Mouse (Mus musculus): ENCODE measurements around the gene Ppp1r3f. TPM values are rescaled to one million over a fixed set of nuclear protein-coding genes. Genes with fewer than 3 reads are reported as not detected.

The Ppp1r3f gene
- polyA plus RNA-seq, 1 experiment from 2014 or later = 2.2 TPM

DNA sequence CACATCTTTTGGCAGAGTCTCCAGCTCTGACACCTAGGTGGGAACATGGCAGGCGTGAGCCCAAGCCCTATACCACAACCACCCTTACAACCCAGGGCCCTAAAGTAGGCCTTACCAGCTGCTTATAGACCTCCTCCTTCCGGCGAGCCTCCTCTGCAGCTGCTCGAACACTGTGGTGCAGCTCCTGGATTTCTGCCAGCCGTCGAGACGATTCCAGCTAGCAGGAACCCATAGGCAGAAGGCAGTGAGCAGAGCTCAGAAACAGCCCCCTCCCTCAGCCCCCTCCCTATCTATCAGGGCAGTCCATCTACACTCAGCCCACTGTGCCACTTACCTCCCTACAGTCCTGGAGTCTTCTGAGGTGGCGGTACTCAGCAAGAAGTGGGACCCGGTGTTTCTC, 21.3 kb upstream of the Ppp1r3f start:
- H3K36me3 ChIP-seq (ENCODE audit: control insufficient read depth, insufficient read depth, low read length) = peaks cover 26% of the 10 kb centered on the region
- no peaks in the 10 kb centered on the region for H3K4me1 ChIP-seq (replicated peaks; ENCODE audit: control insufficient read depth, insufficient read depth, low read length)
- no peaks in the 10 kb centered on the region for H3K9me3 ChIP-seq (ENCODE audit: control insufficient read depth, low read length)
- DNase-seq (ENCODE audit: low spot score) (no peak), ATAC-seq (replicated peaks; ENCODE audit: low FRiP score, low TSS enrichment, low read depth) (no peak)
- H3K27me3 ChIP-seq (replicated peaks; ENCODE audit: control insufficient read depth, insufficient read depth, low read length) = no peaks in the 10 kb centered on the region
- H3K27ac ChIP-seq (ENCODE audit: low read depth) = no peak overlapping the region
- H3K4me2 ChIP-seq (ENCODE audit: low read length) = no peak overlapping the region
- no peak overlapping the region for H3K4me3 ChIP-seq (ENCODE audit: low read depth, low read length)
- 86% methylated on average over 9 of the region's 9 CpGs for WGBS
- H3K9ac ChIP-seq (ENCODE audit: low read length) = no peak overlapping the region

DNA sequence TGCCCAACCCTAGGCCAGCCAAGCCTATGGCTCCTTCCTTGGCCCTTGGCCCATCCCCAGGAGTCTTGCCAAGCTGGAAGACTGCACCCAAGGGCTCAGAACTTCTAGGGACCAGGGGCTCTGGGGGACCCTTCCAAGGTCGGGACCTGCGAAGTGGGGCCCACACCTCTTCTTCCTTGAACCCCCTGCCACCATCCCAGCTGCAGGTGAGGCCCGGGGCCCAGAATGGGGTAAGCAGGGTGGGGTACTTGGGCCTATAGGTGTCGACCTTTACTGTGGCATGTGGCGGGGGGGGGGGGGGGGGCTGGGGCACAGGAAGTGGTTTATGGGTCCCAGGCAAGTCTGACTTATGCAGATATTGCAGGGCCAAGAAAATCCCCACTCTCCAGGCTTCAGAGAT, 12.3 kb upstream of the Ppp1r3f start:
- Histone ChIP-seq H3K4me2 (ENCODE audit: low read length) (no peak overlapping the region), H3K4me3 (ENCODE audit: low read depth, low read length) (no peak overlapping the region), H3K4me1 (replicated peaks; ENCODE audit: control insufficient read depth, insufficient read depth, low read length) (no peaks in the 10 kb centered on the region), H3K9me3 (ENCODE audit: control insufficient read depth, low read length) (no peaks in the 10 kb centered on the region), H3K9ac (ENCODE audit: low read length) (no peak overlapping the region), H3K36me3 (ENCODE audit: control insufficient read depth, insufficient read depth, low read length) (no peaks in the 10 kb centered on the region), H3K27ac (ENCODE audit: low read depth) (no peak overlapping the region), H3K27me3 (replicated peaks; ENCODE audit: control insufficient read depth, insufficient read depth, low read length) (no peaks in the 10 kb centered on the region)
- 97% methylated on average over 3 of the region's 5 CpGs for whole genome bisulfite sequencing
- DNase-seq (ENCODE audit: low spot score) = no peak
- ATAC-seq (replicated peaks; ENCODE audit: low FRiP score, low TSS enrichment, low read depth) = no peak

DNA sequence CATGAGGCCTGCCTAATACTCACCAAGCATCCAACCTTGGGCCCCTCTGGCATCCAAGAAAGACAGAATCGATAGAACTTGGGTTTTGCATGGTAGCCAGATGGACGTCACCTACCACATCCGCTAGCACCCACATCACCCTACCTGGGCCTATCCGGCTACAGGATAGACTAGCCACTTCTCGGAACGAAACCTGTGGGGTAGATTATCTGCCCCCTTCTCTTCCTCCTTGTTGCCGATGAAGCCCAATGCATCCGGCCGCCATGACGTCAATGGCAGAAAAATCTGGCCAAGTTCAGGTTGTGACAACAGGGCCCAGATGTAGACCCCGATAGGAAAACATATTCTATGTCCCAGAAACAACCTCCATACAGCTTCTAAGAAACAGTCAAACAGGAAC, 9.8 kb upstream of the Ppp1r3f start:
- WGBS = 95% methylated on average over 11 of the region's 11 CpGs
- ATAC-seq (replicated peaks; ENCODE audit: low FRiP score, low TSS enrichment, low read depth) = no peak
- H3K4me3 ChIP-seq (ENCODE audit: low read depth, low read length) = no peak overlapping the region
- DNase-seq (ENCODE audit: low spot score) = no peak
- H3K4me2 ChIP-seq (ENCODE audit: low read length) = no peak overlapping the region
- H3K9ac ChIP-seq (ENCODE audit: low read length) = no peak overlapping the region
- no peaks in the 10 kb centered on the region for H3K4me1 ChIP-seq (replicated peaks; ENCODE audit: control insufficient read depth, insufficient read depth, low read length)
- no peak overlapping the region for H3K27ac ChIP-seq (ENCODE audit: low read depth)
- no peaks in the 10 kb centered on the region for H3K9me3 ChIP-seq (ENCODE audit: control insufficient read depth, low read length)
- no peaks in the 10 kb centered on the region for H3K27me3 ChIP-seq (replicated peaks; ENCODE audit: control insufficient read depth, insufficient read depth, low read length)
- no peaks in the 10 kb centered on the region for H3K36me3 ChIP-seq (ENCODE audit: control insufficient read depth, insufficient read depth, low read length)

DNA sequence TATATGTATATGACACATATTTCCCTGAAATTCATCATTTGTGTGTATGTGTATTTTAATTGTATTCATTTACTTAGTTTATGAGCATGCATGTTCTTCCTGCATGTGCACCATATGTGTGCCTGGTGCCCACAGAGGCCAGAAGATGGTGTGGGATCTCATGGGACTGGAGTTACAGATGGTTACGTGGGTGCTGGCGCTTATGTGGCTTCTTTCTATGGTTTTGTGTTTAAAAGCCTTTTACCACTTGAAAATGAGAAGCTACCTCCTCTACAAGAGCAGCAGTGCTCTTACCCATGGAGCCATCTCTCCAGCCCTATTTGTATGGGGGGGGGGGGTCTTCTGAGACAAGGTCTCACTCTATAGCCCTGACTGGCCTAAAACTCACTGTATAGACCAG, 7.1 kb upstream of the Ppp1r3f start:
- Histone ChIP-seq H3K36me3 (ENCODE audit: control insufficient read depth, insufficient read depth, low read length) (no peaks in the 10 kb centered on the region), H3K4me1 (replicated peaks; ENCODE audit: control insufficient read depth, insufficient read depth, low read length) (no peaks in the 10 kb centered on the region), H3K4me3 (ENCODE audit: low read depth, low read length) (no peak overlapping the region), H3K27me3 (replicated peaks; ENCODE audit: control insufficient read depth, insufficient read depth, low read length) (no peaks in the 10 kb centered on the region), H3K27ac (ENCODE audit: low read depth) (no peak overlapping the region), H3K9ac (ENCODE audit: low read length) (no peak overlapping the region), H3K4me2 (ENCODE audit: low read length) (no peak overlapping the region), H3K9me3 (ENCODE audit: control insufficient read depth, low read length) (no peaks in the 10 kb centered on the region)
- 94% methylated on average over 2 of the region's 2 CpGs for WGBS
- ATAC-seq (replicated peaks; ENCODE audit: low FRiP score, low TSS enrichment, low read depth) (no peak), DNase-seq (ENCODE audit: low spot score) (no peak)

DNA sequence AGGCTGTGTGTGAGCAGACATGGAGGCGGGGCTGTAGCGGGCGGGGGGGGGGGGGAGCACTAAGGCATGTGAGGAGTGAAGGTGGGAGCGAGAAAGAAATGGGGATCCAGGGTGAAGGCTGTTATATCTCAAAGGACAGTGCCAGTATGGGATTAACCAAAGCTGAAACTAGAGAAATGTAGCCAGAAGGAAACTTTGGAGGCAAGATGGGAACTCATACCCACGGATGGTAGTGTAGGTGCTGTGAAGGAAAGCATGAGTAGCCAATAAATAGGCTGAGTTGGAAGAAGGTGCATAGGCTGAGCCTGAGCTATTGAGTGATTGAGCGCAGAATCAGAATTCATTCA, 775 bp upstream of the Ppp1r3f start:
- no peaks in the 10 kb centered on the region for H3K9me3 ChIP-seq (ENCODE audit: control insufficient read depth, low read length)
- 33% methylated on average over 3 of the region's 6 CpGs for WGBS
- 0 out of 2 replicates have a peak, but pooled peaks cover 5% of the 10 kb centered on the region for H3K4me1 ChIP-seq (replicated peaks; ENCODE audit: control insufficient read depth, insufficient read depth, low read length)
- no peak overlapping the region; the same call in 1 of the 2 replicates for H3K27ac ChIP-seq (ENCODE audit: low read depth)
- DNase-seq (ENCODE audit: low spot score) = no peak
- no peak for ATAC-seq (replicated peaks; ENCODE audit: low FRiP score, low TSS enrichment, low read depth)
- no peak overlapping the region for H3K9ac ChIP-seq (ENCODE audit: low read length)
- H3K36me3 ChIP-seq (ENCODE audit: control insufficient read depth, insufficient read depth, low read length) = no peaks in the 10 kb centered on the region
- H3K4me3 ChIP-seq (ENCODE audit: low read depth, low read length) = peak overlapping the region; percentile 49
- H3K4me2 ChIP-seq (ENCODE audit: low read length) = peak overlapping the region; percentile 48
- no peaks in the 10 kb centered on the region for H3K27me3 ChIP-seq (replicated peaks; ENCODE audit: control insufficient read depth, insufficient read depth, low read length)

DNA sequence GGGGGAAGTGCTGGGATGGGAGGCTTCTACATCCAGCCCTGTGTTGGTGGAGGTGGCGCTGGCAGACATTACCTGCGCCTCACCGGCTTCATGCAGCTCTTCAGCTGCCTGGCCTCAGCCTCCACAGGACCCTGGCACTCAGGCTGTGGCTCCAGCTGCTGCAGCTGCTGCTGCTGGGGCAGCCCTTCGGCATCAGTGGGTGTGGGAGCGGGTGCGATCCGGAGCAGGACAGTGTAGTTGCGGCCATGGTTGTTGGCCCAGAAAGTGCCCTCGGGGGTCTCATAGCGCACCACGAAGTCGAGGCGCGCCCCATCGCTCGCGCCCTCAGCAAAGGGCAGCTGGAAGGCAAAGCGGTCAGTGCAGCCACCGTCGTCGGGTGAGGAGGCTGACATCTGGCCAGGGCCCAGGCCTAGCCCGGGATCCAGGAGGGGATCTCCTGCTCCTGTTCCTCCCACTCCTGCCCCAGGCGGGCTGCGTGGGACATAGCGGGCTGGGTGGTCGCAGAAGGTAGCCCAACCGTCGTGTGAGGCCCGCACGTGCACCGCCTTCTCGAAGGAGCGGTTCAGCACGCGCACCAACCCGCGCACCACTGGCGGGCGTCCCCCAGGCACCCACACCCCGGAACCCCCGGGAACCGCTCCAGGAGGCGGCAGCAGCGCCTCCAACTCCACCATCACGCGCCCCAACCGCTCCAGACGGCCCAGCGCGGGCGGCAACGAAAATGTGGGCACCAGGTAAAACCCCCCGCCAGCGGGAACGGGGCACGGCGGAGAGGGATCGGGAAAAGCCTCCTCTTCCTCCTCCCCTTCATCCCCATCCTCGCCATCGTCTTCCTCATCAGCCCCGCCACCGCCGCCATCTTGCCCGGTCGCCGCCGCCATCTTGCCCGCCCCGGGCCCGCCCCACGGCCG, 652 bp downstream of the Ppp1r3f start, which contains the start of gene Foxp3:
Gene Foxp3 (plus strand): TSS at position 469 of the 911 bp plus-strand sequence.
- peak within 1 kb of the TSS; percentile 83 for H3K27ac ChIP-seq (ENCODE audit: low read depth)
- peak; percentile 71 for ATAC-seq (replicated peaks; ENCODE audit: low FRiP score, low TSS enrichment, low read depth)
- 25% methylated on average over 56 of the region's 72 CpGs for WGBS

DNA sequence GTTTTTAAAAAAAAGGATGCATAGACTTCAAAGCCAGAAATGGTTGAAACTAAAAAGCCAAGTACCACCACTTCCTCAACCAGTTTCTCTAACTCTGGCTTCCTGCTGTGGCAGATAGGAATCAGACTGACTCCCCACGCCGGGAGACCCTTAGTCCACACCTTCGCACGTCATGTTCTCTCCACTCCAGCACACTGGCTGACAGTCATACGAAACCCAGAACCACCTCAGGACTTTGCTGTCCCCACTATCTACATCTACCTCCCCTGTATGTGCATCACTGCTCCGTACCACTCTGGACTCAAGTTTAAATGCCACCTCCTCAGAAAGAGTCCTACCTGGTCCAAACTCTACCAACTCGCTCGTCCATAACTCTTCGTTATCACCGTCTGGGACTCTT, 1.6 kb downstream of the Ppp1r3f start:
- WGBS = 68% methylated on average over 10 of the region's 10 CpGs
- Histone ChIP-seq H3K9ac (ENCODE audit: low read length) (no peak overlapping the region), H3K4me2 (ENCODE audit: low read length) (peak overlapping the region; percentile 57), H3K4me3 (ENCODE audit: low read depth, low read length) (0 out of 2 replicates have a peak overlapping the region, but pooled peaks have one; percentile 49), H3K9me3 (ENCODE audit: control insufficient read depth, low read length) (no peaks in the 10 kb centered on the region), H3K36me3 (ENCODE audit: control insufficient read depth, insufficient read depth, low read length) (no peaks in the 10 kb centered on the region), H3K27me3 (replicated peaks; ENCODE audit: control insufficient read depth, insufficient read depth, low read length) (no peaks in the 10 kb centered on the region), H3K27ac (ENCODE audit: low read depth) (no peak overlapping the region), H3K4me1 (replicated peaks; ENCODE audit: control insufficient read depth, insufficient read depth, low read length) (0 out of 2 replicates have a peak, but pooled peaks cover 5% of the 10 kb centered on the region)
- ATAC-seq (replicated peaks; ENCODE audit: low FRiP score, low TSS enrichment, low read depth) = no peak
- DNase-seq (ENCODE audit: low spot score) = no peak

More for the DNA sequence above, 652 bp downstream of the Ppp1r3f start, which contains the start of gene Foxp3:
- peak within 1 kb of the TSS; percentile 49 for H3K4me3 ChIP-seq (ENCODE audit: low read depth, low read length)
- peak within 1 kb of the TSS; percentile 57 for H3K4me2 ChIP-seq (ENCODE audit: low read length)
- DNase-seq (ENCODE audit: low spot score) = peak; percentile 63
- no peaks in the 10 kb centered on the region for H3K27me3 ChIP-seq (replicated peaks; ENCODE audit: control insufficient read depth, insufficient read depth, low read length)
- H3K9ac ChIP-seq (ENCODE audit: low read length) = peak within 1 kb of the TSS; percentile 66
- H3K4me1 ChIP-seq (replicated peaks; ENCODE audit: control insufficient read depth, insufficient read depth, low read length) = 0 out of 2 replicates have a peak, but pooled peaks cover 5% of the 10 kb centered on the region
- no peaks in the 10 kb centered on the region for H3K9me3 ChIP-seq (ENCODE audit: control insufficient read depth, low read length)
- H3K36me3 ChIP-seq (ENCODE audit: control insufficient read depth, insufficient read depth, low read length) = no peaks in the 10 kb centered on the region

DNA sequence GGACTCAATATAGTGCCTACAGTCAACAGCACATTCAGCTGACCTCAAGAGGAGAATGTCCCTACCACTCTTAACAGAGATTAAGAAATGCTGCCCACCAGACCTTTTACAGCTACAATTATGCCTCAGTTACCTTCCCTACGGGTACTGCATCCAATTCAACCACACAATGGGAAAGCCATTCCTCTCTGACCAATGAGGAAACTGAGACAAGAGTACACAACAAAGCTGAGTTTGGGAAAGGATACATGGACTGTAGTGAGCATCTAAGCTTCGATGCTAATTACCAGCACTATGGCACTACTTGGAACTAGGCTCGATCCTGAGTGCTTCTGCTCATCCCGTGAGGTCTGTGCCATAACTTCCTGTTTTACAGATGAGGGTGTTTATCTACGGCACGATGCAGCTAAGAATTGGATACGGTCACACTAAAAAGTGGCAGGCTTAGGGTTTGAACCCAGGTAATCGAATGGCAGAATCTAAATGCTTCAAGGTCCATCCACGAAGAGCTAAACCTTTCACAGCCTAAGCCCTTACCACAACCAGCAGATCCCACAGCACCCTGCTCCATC, 2.4 kb downstream of the Ppp1r3f start:
- ATAC-seq (replicated peaks; ENCODE audit: low FRiP score, low TSS enrichment, low read depth) = no peak
- 0 out of 2 replicates have a peak, but pooled peaks cover 5% of the 10 kb centered on the region for H3K4me1 ChIP-seq (replicated peaks; ENCODE audit: control insufficient read depth, insufficient read depth, low read length)
- no peaks in the 10 kb centered on the region for H3K9me3 ChIP-seq (ENCODE audit: control insufficient read depth, low read length)
- no peak for DNase-seq (ENCODE audit: low spot score)
- H3K27ac ChIP-seq (ENCODE audit: low read depth) = no peak overlapping the region
- 0 out of 2 replicates have a peak overlapping the region, but pooled peaks have one; percentile 57 for H3K4me2 ChIP-seq (ENCODE audit: low read length)
- no peak overlapping the region for H3K9ac ChIP-seq (ENCODE audit: low read length)
- WGBS = 92% methylated on average over 9 of the region's 9 CpGs
- H3K27me3 ChIP-seq (replicated peaks; ENCODE audit: control insufficient read depth, insufficient read depth, low read length) = no peaks in the 10 kb centered on the region
- H3K36me3 ChIP-seq (ENCODE audit: control insufficient read depth, insufficient read depth, low read length) = no peaks in the 10 kb centered on the region
- no peak overlapping the region for H3K4me3 ChIP-seq (ENCODE audit: low read depth, low read length)
